Mouse (Mus musculus) bone marrow macrophage, adult 2 months (primary cell): ENCODE results near the gene Cd48.

Experiments used
- CTCF ChIP-seq: IDR thresholded peaks from 2 replicates; pipeline ENCODE4 v1.5.1; 2012; ENCODE audit warnings: low read depth, mild to moderate bottlenecking, low read length, moderate library complexity
- POLR2A ChIP-seq: IDR thresholded peaks from 2 replicates; pipeline ENCODE4 v1.6.1; 2012; ENCODE audit warnings: mild to moderate bottlenecking, low read depth, low read length, borderline replicate concordance

GRCm38 (mm10) chr1:171661482-171661881 lies 20.3 kb upstream of the Cd48 start:
- no peak for TF ChIP-seq POLR2A
- TF ChIP-seq CTCF, result no peak
